Mouse (Mus musculus) forebrain, embryonic 14.5 days (tissue): ENCODE results near the gene Ctsf. TPM values are rescaled to one million over a fixed set of nuclear protein-coding genes. Genes with fewer than 3 reads are reported as not detected.

Experiments
- ATAC-seq: fragments of 200-750 bp; cut with Nextera tagmentation; 2 replicates; pipeline ENCODE4 v1.8.0; 2017; ENCODE audit warnings: mild to moderate bottlenecking, moderate library complexity
- DNase-seq: peaks from one replicate; pipeline ENCODE4 v3.0.0-alpha.2; 2015; ENCODE audit warnings: low spot score
- H3K27ac ChIP-seq: fragments of 300-500 bp; sonication (generic); 2 replicates; pipeline ENCODE4 v1.5.1; 2014; ENCODE audit warnings: low read depth, mild to moderate bottlenecking, control low read depth, low read length, moderate library complexity
- H3K27me3 ChIP-seq: fragments of 300-500 bp; sonication (generic); replicated peaks from 2 replicates; pipeline ENCODE4 v1.6.1; 2014; ENCODE audit warnings: low read length, control low read depth, mixed read lengths; ENCODE audit not compliant: control insufficient read depth, insufficient read depth
- H3K36me3 ChIP-seq: fragments of 300-500 bp; sonication (generic); 2 replicates; pipeline ENCODE4 v1.6.1; 2014; ENCODE audit warnings: low read length, control low read depth; ENCODE audit not compliant: control insufficient read depth, insufficient read depth
- H3K4me1 ChIP-seq: fragments of 300-500 bp; sonication (generic); 2 replicates; pipeline ENCODE4 v1.6.1; 2014; ENCODE audit warnings: antibody characterized with exemption, low read length, control low read depth; ENCODE audit not compliant: control insufficient read depth, insufficient read depth
- H3K4me2 ChIP-seq: fragments of 300-500 bp; sonication (generic); 2 replicates; pipeline ENCODE4 v1.6.1; 2014; ENCODE audit warnings: mild to moderate bottlenecking, control low read depth, low read length
- H3K4me3 ChIP-seq: fragments of 300-500 bp; sonication (generic); 2 replicates; pipeline ENCODE4 v1.5.1; 2014; ENCODE audit warnings: low read depth, low read length, control low read depth
- H3K9ac ChIP-seq: fragments of 300-500 bp; sonication (generic); 2 replicates; pipeline ENCODE4 v1.6.1; 2014; ENCODE audit warnings: mild to moderate bottlenecking, low read length, control low read depth, moderate library complexity
- H3K9me3 ChIP-seq: fragments of 300-500 bp; sonication (generic); replicated peaks from 2 replicates; pipeline ENCODE4 v1.6.1; 2016; ENCODE audit warnings: low read length, control low read depth, mixed read lengths; ENCODE audit not compliant: control insufficient read depth
- WGBS: fragments of 180-500 bp; shearing (Covaris S2); extraction: QIAGEN DNeasy Blood & Tissue Kit; methylation state at CpG from one replicate; pipeline ENCODE4 v1.1.7; 2014; 5-methylcytosine and 5-hydroxymethylcytosine counted together
- polyA plus RNA-seq: library from polyadenylated mRNA; unstranded; fragments of >200 nt; fragmentation: Nextera tagmentation; extraction: Ambion mirVana; gene quantifications from 2 replicates; pipeline ENCODE4 v1.2.1, GENCODE M21; 2014

The Ctsf gene
- polyA plus RNA-seq, 1 experiment from 2014 or later, result 43.9 TPM

- Histone ChIP-seq H3K27ac (no peak overlapping the region), H3K9ac (no peak overlapping the region), H3K36me3 (no peaks in the 10 kb centered on the region), H3K4me2 (no peak overlapping the region), H3K4me3 (no peak overlapping the region), H3K27me3 (peaks cover 14% of the 10 kb centered on the region; the same call in 1 of the 2 replicates), H3K4me1 (peaks cover 9% of the 10 kb centered on the region), H3K9me3 (no peaks in the 10 kb centered on the region)
- DNase-seq, result no peak
- ATAC-seq, result no peak
- WGBS, result 87% methylated on average over 9 of the region's 9 CpGs
Observed at GRCm38 (mm10) chr19:4840848-4841247, 14.1 kb upstream of the Ctsf start.

GRCm38 (mm10) chr19:4842611-4843010 is 12.3 kb upstream of the Ctsf start:
- Histone ChIP-seq H3K9ac (no peak overlapping the region), H3K4me3 (no peak overlapping the region), H3K27ac (no peak overlapping the region), H3K36me3 (no peaks in the 10 kb centered on the region), H3K4me1 (peaks cover 9% of the 10 kb centered on the region), H3K27me3 (peaks cover 14% of the 10 kb centered on the region; the same call in 1 of the 2 replicates), H3K4me2 (no peak overlapping the region), H3K9me3 (no peaks in the 10 kb centered on the region)
- DNase-seq (no peak), ATAC-seq (no peak)
- WGBS, result 71% methylated on average over 2 of the region's 2 CpGs

- 82% methylated on average over 2 of the region's 2 CpGs for WGBS
- H3K4me1 ChIP-seq, result no peaks in the 10 kb centered on the region
- no peaks in the 10 kb centered on the region for H3K9me3 ChIP-seq
- H3K27me3 ChIP-seq, result peaks cover 9% of the 10 kb centered on the region; the same call in 1 of the 2 replicates
- DNase-seq (no peak), ATAC-seq (no peak)
- no peak overlapping the region for H3K4me3 ChIP-seq
- no peak overlapping the region for H3K9ac ChIP-seq
- no peak overlapping the region for H3K4me2 ChIP-seq
- no peak overlapping the region for H3K27ac ChIP-seq
- no peaks in the 10 kb centered on the region for H3K36me3 ChIP-seq
Observed at GRCm38 (mm10) chr19:4845846-4846245, 9.1 kb upstream of the Ctsf start.

GRCm38 (mm10) chr19:4847490-4847889 is 7.4 kb upstream of the Ctsf start:
- 38% methylated on average over 7 of the region's 7 CpGs for WGBS
- no peaks in the 10 kb centered on the region for H3K36me3 ChIP-seq
- no peak for DNase-seq
- H3K4me1 ChIP-seq, result no peaks in the 10 kb centered on the region
- no peak overlapping the region for H3K4me3 ChIP-seq
- no peak overlapping the region for H3K9ac ChIP-seq
- ATAC-seq, result no peak
- no peaks in the 10 kb centered on the region for H3K9me3 ChIP-seq
- H3K4me2 ChIP-seq, result no peak overlapping the region
- no peaks in the 10 kb centered on the region for H3K27me3 ChIP-seq
- H3K27ac ChIP-seq, result no peak overlapping the region

- 63% methylated on average over 4 of the region's 4 CpGs for WGBS
- Histone ChIP-seq H3K27me3 (no peaks in the 10 kb centered on the region), H3K36me3 (no peaks in the 10 kb centered on the region), H3K9me3 (no peaks in the 10 kb centered on the region), H3K4me3 (no peak overlapping the region), H3K9ac (no peak overlapping the region), H3K4me1 (peaks cover 4% of the 10 kb centered on the region; the same call in 1 of the 2 replicates), H3K27ac (no peak overlapping the region), H3K4me2 (no peak overlapping the region)
- ATAC-seq (no peak), DNase-seq (no peak)
Observed at GRCm38 (mm10) chr19:4849800-4850199, 5.1 kb upstream of the Ctsf start.

- no peak overlapping the region for H3K27ac ChIP-seq
- H3K9me3 ChIP-seq, result no peaks in the 10 kb centered on the region
- peaks cover 4% of the 10 kb centered on the region; the same call in 1 of the 2 replicates for H3K4me1 ChIP-seq
- WGBS, result 42% methylated on average over 5 of the region's 5 CpGs
- no peak overlapping the region for H3K4me2 ChIP-seq
- H3K27me3 ChIP-seq, result no peaks in the 10 kb centered on the region
- DNase-seq, result no peak
- no peak for ATAC-seq
- no peak overlapping the region for H3K9ac ChIP-seq
- no peaks in the 10 kb centered on the region for H3K36me3 ChIP-seq
- no peak overlapping the region for H3K4me3 ChIP-seq
Observed at GRCm38 (mm10) chr19:4850281-4850680, 4.6 kb upstream of the Ctsf start.

GRCm38 (mm10) chr19:4855470-4855820 is 515 bp downstream of the Ctsf start:
- Histone ChIP-seq H3K4me1 (peaks cover 7% of the 10 kb centered on the region), H3K9ac (peak overlapping the region; percentile 70), H3K9me3 (no peaks in the 10 kb centered on the region), H3K4me3 (peak overlapping the region; percentile 57), H3K27ac (no peak overlapping the region), H3K4me2 (peak overlapping the region; percentile 98), H3K27me3 (no peaks in the 10 kb centered on the region), H3K36me3 (no peaks in the 10 kb centered on the region)
- ATAC-seq (peak; percentile 60; the same call in 1 of the 2 replicates), DNase-seq (no peak)
- 1% methylated on average over 14 of the region's 14 CpGs for WGBS

GRCm38 (mm10) chr19:4855951-4856350 is 1.0 kb downstream of the Ctsf start:
- 48% methylated on average over 4 of the region's 4 CpGs for WGBS
- Histone ChIP-seq H3K9ac (no peak overlapping the region), H3K9me3 (no peaks in the 10 kb centered on the region), H3K4me1 (peaks cover 7% of the 10 kb centered on the region), H3K4me3 (no peak overlapping the region), H3K4me2 (peak overlapping the region; percentile 98), H3K27me3 (no peaks in the 10 kb centered on the region), H3K27ac (no peak overlapping the region), H3K36me3 (no peaks in the 10 kb centered on the region)
- DNase-seq, result no peak
- ATAC-seq, result no peak

GRCm38 (mm10) chr19:4859081-4859480 is 4.2 kb downstream of the Ctsf start:
- no peak for ATAC-seq
- H3K9me3 ChIP-seq, result no peaks in the 10 kb centered on the region
- H3K4me1 ChIP-seq, result peaks cover 7% of the 10 kb centered on the region
- H3K4me3 ChIP-seq, result no peak overlapping the region
- no peak overlapping the region for H3K27ac ChIP-seq
- WGBS, result 83% methylated on average over 6 of the region's 6 CpGs
- no peak overlapping the region for H3K4me2 ChIP-seq
- no peak for DNase-seq
- H3K9ac ChIP-seq, result no peak overlapping the region
- no peaks in the 10 kb centered on the region for H3K27me3 ChIP-seq
- H3K36me3 ChIP-seq, result no peaks in the 10 kb centered on the region
